Mouse (Mus musculus) layer of hippocampus, adult 9-11 months (tissue): ENCODE data around the gene Mfsd14a.

Source experiments
- DNase-seq: peaks from one replicate; pipeline ENCODE4 v3.0.0; 2022

Mfsd14a gene

DNA sequence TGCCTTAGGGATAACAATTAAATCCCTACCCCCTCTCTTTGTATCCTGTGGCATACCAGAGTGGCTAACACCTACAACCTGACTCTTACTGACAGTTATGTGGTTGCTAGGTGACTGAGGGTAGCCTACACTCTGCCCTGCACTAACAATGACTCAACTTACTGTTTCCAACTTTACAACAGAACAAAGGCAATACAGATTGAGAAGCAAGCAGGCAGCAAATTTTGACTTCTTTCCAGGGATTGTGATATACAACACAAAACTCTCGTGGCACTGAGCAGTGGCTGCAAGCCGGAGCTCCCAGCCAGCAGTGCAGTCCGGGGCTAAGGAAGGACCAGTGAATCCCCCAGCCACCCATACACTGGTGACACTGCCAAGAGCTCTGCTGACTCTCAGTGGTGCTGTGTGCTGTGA is 10.4 kb downstream of the Mfsd14a start:
- DNase-seq, result peak; percentile 37

DNA sequence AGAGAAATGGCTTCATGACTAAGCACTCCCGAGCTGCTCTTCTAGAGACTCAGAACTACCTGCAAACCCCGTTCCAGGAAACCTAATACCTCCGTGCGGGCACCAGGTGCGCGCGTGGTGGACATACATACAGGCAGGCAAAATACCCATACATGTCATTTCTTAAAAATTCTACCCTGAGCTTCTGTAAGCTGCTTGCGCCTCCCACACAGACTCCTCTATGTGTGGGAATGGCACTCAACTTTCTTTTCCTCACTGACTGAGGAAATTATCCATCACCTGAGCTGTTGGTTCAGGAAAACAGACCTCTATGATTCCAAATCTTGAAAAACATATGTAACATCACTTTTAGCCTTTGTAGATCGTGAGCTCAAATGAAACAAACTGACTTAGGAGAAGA is 11.8 kb downstream of the Mfsd14a start:
- DNase-seq, result no peak

GRCm38 (mm10) chr3:116648805-116649204 is 13.7 kb downstream of the Mfsd14a start:
- no peak for DNase-seq

- DNase-seq, result no peak
These were observed 16.1 kb downstream of the Mfsd14a start for GRCm38 (mm10) chr3:116646387-116646786.

DNA sequence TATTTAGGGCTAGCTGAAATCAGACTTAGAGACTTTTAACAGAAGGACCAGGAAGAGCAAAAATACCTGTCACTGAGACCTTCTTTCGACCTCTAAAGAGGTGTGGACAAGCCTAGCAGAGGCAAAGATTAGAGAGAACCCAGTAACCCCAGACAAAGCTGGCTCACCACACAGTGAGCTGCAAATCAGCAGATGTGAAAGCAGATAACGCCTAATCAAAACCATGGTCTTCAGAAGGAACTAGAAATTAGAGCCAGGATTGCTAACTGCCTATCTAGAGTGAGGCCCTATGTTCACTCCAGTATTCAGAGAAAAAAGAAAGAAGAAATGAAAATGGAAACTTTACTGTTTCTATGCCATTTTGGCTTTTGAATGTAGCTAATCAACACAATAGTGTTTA is 20.1 kb downstream of the Mfsd14a start:
- no peak for DNase-seq

DNA sequence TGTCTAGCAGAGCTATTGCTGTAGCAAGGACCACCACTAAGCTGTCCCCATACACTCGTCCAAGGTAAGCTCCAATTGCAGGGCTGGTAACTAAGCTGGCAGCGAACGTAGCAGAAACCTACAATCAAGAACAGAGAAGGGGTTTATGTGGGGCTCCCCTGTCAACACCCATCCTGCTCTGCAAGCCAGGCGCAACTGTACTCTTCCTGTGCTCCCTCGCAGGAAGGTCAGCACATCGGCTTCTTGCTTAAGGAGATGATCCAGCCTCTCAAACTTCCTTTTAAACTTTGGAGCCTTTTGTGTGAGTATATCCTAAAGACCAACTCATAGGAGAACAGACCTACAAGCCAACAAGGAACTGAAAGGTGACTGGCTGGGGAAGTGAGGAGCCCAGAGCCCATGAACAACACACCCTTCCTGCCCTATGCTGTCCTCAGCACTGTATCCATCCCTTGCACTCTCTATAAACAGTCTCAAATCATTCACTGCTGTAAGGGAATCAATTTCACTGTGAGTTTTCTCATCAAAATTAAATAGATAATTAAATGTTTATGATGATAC is 20.6 kb downstream of the Mfsd14a start:
- DNase-seq, result no peak

- no peak for DNase-seq
These were observed 22.5 kb downstream of the Mfsd14a start for GRCm38 (mm10) chr3:116640024-116640423.

DNA sequence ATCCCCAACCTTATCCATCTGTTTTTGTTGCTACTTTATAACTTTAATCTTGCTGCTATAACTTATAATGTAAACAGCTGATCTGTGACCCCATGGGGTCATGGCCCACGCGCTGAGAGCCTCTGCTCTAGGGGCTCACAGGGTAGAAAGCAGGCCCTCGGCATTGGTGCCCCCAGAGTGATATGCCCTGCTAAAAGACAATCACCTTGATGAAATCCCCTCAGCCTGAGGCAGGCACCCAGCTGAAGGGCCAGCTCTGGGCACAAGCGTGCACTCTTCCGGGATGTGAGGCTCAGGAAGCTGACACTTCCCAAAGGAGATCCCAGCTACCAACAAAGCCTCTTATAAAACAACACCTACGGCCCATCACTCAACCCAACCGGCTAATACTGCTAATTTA is 23.9 kb downstream of the Mfsd14a start:
- DNase-seq, result no peak

DNA sequence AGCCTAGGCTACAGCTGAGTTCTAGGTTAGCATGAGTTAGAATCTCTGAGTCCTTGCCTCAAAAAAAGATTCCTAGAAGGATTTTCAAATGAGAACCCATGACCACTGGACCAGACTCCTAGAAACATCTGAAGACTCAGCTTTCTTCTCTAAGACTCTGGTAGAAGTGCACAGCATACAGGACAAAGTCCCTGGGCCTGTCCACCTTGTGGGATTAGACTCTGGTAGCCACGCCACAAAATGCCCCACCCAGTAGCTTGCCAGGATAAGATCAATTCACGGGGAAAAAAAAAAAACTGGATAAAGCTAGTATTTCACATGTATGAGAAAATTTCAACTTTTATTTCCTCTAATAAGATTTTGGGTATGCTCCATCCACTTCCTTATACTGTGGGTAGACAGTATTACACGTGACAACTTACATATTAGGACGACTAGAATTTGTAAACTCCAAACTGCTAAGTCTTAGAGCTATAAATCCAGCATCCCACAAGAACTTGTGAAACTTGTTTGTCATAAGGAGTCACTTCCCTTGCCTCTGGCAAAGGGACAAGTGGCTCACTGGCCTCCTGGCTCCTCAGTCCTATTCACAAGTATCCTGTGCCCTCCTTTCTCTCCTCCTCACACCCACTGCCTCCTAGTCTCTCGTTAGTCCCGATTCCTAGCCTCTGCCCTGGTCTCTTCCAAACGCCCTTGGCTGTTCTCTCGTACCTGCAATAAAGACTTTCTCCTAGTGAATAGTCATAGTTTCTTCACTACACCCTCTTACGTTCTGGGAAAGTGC is 24.6 kb downstream of the Mfsd14a start:
- no peak for DNase-seq

GRCm38 (mm10) chr3:116635799-116636198 is 26.7 kb downstream of the Mfsd14a start:
- no peak for DNase-seq

DNA sequence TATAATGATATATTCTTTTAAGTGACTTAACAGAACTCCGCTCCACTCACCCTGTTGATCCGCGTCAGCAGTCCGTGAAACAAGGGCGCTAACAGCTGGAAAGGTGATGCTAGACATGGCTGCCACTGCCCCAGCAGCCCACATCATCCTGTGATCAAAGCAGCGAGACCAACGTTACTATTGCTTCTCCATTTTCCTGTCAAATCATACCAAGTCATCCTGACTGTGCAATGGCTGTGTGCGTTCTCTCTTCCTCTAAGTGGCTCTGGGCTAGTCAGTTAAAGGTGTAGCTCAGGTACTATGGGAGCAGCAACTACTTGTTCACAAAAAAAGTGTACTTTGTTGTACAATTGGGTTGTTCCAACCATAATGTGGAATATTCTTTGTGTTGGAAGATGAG is 27.6 kb downstream of the Mfsd14a start:
- no peak for DNase-seq

DNA sequence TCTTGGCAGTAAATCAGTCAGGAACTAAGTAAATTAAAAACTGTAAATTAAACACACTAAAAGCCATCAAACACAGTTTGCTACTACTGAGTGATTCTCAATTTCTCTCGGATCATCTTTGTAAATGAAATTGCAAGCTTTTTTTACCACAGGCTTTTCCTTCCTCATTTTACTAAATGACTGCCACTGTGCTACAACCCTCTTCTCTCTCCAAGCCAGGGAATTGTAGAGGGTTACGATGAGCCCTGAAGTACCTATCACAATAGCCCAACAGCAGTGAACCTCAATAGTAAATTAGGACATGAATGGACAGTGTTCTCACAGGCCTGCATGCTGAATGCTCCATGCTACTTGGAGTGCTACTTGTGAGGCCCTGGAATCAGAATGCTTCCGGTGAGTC is 28.4 kb downstream of the Mfsd14a start:
- DNase-seq, result no peak

- DNase-seq, result no peak
These were observed 29.5 kb downstream of the Mfsd14a start for GRCm38 (mm10) chr3:116632971-116633370.

- no peak for DNase-seq
These were observed 31.0 kb downstream of the Mfsd14a start for GRCm38 (mm10) chr3:116631459-116631858.

- DNase-seq, result no peak
These were observed 39.8 kb downstream of the Mfsd14a start for GRCm38 (mm10) chr3:116622641-116623040.

DNA sequence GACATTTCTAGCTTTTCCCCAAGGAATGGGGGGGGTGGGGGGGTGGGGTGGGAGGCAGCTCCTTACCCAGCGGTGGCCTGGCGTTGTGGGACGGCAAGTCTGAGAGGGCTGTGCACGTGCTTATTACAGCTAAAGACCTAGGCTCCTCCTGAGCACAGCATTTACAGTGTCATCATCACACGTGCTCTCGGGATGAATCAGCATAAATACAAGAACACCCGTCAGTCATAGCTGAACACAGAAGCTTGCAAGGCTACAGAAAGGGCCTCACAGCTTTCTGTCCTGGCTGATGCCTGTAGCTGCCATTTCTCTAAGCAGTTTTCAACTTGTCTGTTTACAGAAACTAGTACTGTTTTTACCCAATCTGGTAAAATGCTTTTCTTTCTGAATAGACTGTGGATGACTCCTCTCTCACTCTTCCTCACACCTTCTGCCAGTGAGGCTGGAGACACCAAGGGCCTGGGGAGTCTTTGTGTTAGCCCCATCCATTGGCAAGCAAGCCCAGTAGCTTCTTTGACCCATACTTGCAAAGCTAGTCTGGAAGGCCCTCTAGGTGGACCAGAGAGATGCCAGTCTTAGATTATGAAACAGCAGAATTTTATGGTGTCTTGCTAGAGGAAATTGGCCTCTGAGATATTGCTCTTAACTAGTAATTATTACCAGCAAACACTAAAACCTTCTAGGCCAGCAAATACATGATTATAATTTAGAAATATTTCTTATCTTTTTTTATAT is 41.7 kb downstream of the Mfsd14a start:
- peak; percentile 23 for DNase-seq

DNA sequence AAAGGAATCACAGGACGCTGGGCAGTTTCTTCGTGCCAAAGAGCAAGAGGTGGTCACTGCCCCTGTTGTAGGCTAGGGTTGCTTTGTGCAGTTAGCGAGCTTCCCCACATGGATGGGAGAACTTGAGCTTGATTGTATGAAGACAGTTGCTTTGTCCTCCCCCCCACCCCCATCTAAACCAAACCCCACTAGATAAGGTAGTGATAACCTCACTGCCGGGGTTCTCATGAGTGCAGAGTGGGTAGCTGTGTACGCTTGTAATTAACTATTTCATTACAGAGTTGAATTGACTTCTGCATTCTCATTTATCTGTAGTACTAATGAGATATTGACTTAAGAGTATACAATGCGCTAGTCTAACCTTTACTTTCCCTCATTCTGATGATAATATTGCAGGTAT is 43.6 kb downstream of the Mfsd14a start:
- DNase-seq, result no peak

DNA sequence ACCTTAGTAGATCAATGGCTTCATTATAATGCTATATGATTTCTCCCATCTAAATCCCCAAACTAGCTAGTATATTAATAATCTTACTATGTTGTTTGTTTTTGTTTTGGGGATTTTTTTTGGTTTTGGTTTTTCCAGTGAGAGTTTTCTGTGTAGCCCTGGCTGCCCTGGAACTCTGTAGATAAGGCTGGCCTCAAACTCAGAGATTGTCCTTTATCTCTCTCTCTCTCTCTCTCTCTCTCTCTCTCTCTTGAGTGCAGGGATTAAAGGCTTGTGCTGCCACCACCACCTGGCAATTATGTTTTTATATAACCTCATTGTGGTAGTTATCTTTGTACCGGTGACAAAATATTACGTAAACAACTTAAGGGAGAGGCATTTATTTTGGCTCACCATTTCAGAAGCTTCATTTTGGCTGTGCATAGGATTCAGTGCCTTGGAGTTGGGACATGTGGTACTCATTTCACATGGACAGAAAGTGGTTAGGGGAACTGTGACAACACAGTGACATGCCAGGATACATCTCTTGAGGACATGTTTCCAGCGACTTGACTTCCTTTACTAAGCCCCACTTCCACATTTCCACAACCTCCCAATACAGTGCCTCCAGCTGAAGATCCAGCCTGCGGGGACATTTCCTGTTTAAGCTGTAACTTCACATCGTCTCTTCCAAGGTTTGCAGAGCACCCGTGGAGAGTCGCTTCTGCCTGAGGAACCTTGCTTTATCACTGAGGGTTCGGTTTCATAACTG is 47.0 kb downstream of the Mfsd14a start:
- DNase-seq, result no peak

DNA sequence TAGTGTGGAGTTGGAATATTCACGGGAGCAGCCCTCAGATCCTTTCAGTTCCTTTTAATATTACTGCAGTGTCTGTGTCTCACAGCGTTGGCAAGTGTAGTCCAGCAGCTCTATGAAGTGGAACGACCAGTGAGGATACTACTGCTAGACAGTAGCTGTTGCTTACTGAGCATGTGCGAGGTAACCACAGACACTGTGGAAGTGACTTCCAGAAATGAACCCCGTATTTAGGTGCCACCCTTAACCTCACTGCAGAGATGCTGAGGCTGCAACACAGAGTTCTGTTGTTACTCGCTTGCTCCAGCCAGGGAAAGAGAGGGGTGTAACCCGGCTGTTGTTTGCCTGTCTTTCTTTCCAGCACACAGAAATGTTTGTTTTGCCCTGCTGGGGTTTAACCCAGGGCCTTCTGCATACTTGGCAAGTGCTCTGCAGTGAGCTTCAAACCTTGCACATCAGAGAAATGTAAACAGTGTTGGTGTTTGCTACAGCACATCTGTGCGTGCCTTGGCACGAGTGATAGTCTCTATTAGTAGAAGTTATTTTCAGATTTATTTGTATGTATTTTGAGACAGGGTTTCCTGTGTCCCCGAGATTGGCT is 48.1 kb downstream of the Mfsd14a start, which contains the start of gene Trmt13:
Gene Trmt13, minus strand, starts transcription at position 293 of the 598 bp plus-strand sequence.
- peak; percentile 74 for DNase-seq

- DNase-seq, result no peak
These were observed 57.9 kb downstream of the Mfsd14a start for GRCm38 (mm10) chr3:116604570-116604969.

- no peak for DNase-seq
These were observed 60.7 kb downstream of the Mfsd14a start for GRCm38 (mm10) chr3:116601781-116602180.

DNA sequence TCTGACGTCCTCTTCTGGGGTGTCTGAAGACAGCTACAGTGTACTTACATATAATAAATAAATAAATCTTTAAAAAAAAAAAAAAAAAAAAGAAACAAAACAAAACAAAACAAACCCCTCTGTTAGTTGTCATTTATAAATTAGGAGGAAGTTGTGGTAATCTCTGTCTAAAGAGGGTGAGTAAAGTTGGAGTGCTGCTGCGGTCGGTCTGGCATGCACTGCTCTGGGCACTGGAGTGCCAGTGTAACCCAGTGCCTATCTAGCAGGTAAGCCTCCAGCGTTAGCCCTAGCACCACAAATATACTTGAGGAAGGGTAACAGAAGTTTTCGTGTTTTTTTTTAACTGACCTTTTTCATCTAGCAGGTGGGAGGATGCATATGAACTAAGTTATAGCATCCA is 61.5 kb downstream of the Mfsd14a start:
- DNase-seq, result no peak

DNA sequence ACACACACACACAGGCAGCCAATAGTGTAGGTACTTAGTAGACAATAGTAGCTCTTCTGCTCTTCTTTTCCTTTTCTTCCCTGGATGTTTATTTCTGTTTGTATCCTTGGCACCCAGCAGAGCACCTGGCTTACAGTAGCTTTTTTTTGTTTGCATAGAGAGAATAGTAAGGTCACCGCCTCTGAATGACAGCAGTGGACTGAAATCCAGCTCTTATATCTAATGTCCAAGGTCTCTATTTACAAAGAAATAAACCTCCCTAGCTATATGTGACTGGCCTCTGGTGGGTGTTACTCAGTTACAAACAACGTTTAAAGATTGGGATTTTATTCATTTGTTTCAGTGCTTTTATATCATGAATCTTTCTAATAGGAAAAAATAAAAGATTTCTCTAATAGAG is 62.8 kb downstream of the Mfsd14a start:
- no peak for DNase-seq
